ENCODE assay signal across 9 mouse cellular contexts in genomic region chr3:124930773-124931607, GRCm38 (mm10).
DNase-seq lines count a peak whose midpoint lies in the region; ATAC-seq and TF ChIP-seq lines count a peak whose summit lies in the region.
"Had no signal": no experiment of that assay in that cellular context is flagged by ENCODE, and none has a peak within 500 bp of the region (broad histone marks: within the 10 kb centered on the region; RNA-seq: fewer than 3 reads in every experiment).

No protein-coding gene starts in this region.

- peak overlapping the region; percentile 24; the same call in 1 of the 2 replicates for H3K4me3 ChIP-seq in left cerebral cortex, adult 2 months
- peak overlapping the region; percentile 23; the same call in 1 of the 2 replicates for H3K4me3 ChIP-seq in forebrain, embryonic 12.5 days (replicated peaks)
- H3K4me3 ChIP-seq in neural tube, embryonic 12.5 days: no peak overlapping the region
- H3K4me3 ChIP-seq in cerebellum, adult 2 months (replicated peaks; ENCODE audit: insufficient read depth, low read depth, low read length): no peak overlapping the region
- H3K4me3 ChIP-seq: heart, embryonic 13.5 days had no signal

- H3K9me3 ChIP-seq in forebrain, embryonic 12.5 days: no peaks in the 10 kb centered on the region
- H3K9me3 ChIP-seq in neural tube, embryonic 12.5 days: no peaks in the 10 kb centered on the region
- H3K9me3 ChIP-seq: heart, embryonic 13.5 days had no signal

- TF ChIP-seq CTCF in left cerebral cortex, adult 2 months (IDR thresholded peaks at IDR 0.05): no peak
- TF ChIP-seq CTCF in cerebellum, adult 2 months (IDR thresholded peaks at IDR 0.05; ENCODE audit: borderline replicate concordance, insufficient read depth, low read depth, low read length): no peak

- peak in 1 of 2 experiments; percentile 7 for DNase-seq in left cerebral cortex, adult 2 months (ENCODE audit: extremely low spot score in 1 of 2, low spot score in 2 of 2)
- DNase-seq in left cerebral cortex, postnatal 10 days (ENCODE audit: extremely low spot score in 1 of 2, low spot score in 2 of 2): no peak
- DNase-seq in layer of hippocampus, adult 8-10 months (ENCODE audit: low spot score in 2 of 2): peak; percentile 10 to 12
- DNase-seq in cerebellum, adult 2 months: no peak
- DNase-seq in cerebellum, postnatal 25 days: no peak
- no peak for DNase-seq in spleen, postnatal 14 days (ENCODE audit: low spot score in 2 of 2)

- 42% methylated on average over 15 of the region's 15 CpGs for WGBS in forebrain, embryonic 12.5 days
- 55% methylated on average over 15 of the region's 15 CpGs for WGBS in neural tube, embryonic 12.5 days
- WGBS in cerebellum, adult 2 months: 36% methylated on average over 15 of the region's 15 CpGs

- H3K4me2 ChIP-seq in forebrain, embryonic 12.5 days: peak overlapping the region; percentile 33; the same call in 1 of the 2 replicates
- H3K4me2 ChIP-seq in neural tube, embryonic 12.5 days (replicated peaks): peak overlapping the region; percentile 40
- H3K4me2 ChIP-seq: heart, embryonic 13.5 days had no signal

- intact Hi-C loops in left cerebral cortex, adult 2 months (cut with DNase I): no loop called here
- intact Hi-C loops in left cerebral cortex, postnatal 10 days (cut with DNase I): no loop called here

- no peaks in the 10 kb centered on the region for H3K27me3 ChIP-seq in forebrain, embryonic 12.5 days
- no peaks in the 10 kb centered on the region for H3K27me3 ChIP-seq in neural tube, embryonic 12.5 days (replicated peaks)
- no peaks in the 10 kb centered on the region for H3K27me3 ChIP-seq in cerebellum, adult 2 months (ENCODE audit: control insufficient read depth, insufficient read depth, low read length)
- H3K27me3 ChIP-seq: heart, embryonic 13.5 days had no signal

- no peak overlapping the region for H3K27ac ChIP-seq in left cerebral cortex, adult 2 months
- peak overlapping the region; percentile 66 for H3K27ac ChIP-seq in forebrain, embryonic 12.5 days
- H3K27ac ChIP-seq in neural tube, embryonic 12.5 days: no peak overlapping the region; the same call in 1 of the 2 replicates
- no peak overlapping the region for H3K27ac ChIP-seq in cerebellum, adult 2 months (ENCODE audit: insufficient read depth, low read length)
- H3K27ac ChIP-seq: heart, embryonic 13.5 days had no signal

- no peak overlapping the region for H3K9ac ChIP-seq in forebrain, embryonic 12.5 days
- H3K9ac ChIP-seq in neural tube, embryonic 12.5 days: no peak overlapping the region
- H3K9ac ChIP-seq: heart, embryonic 13.5 days had no signal

- ATAC-seq in forebrain, embryonic 12.5 days (ENCODE audit: low FRiP score): peak; percentile 74
- peak; percentile 82 for ATAC-seq in neural tube, embryonic 12.5 days (ENCODE audit: low FRiP score, low read depth)

- peaks cover 7% of the 10 kb centered on the region; the same call in 1 of the 2 replicates for H3K4me1 ChIP-seq in forebrain, embryonic 12.5 days
- H3K4me1 ChIP-seq in neural tube, embryonic 12.5 days: no peaks in the 10 kb centered on the region
- no peaks in the 10 kb centered on the region for H3K4me1 ChIP-seq in cerebellum, adult 2 months (ENCODE audit: control insufficient read depth, insufficient read depth, low read length)
- H3K4me1 ChIP-seq: heart, embryonic 13.5 days had no signal

- TF ChIP-seq POLR2A in cerebellum, adult 2 months (IDR thresholded peaks at IDR 0.05; ENCODE audit: borderline replicate concordance, insufficient read depth, low read length): no peak

- no peaks in the 10 kb centered on the region for H3K36me3 ChIP-seq in forebrain, embryonic 12.5 days (replicated peaks)
- H3K36me3 ChIP-seq in neural tube, embryonic 12.5 days: no peaks in the 10 kb centered on the region
- H3K36me3 ChIP-seq: heart, embryonic 13.5 days had no signal

Comparison
In these comparisons a context has a peak if more than half of its experiments do, and no peak if none do; other contexts are left out.
1. DNase-seq: peak in layer of hippocampus, adult 8-10 months (2 of 2); none in left cerebral cortex, postnatal 10 days (0 of 2), cerebellum, adult 2 months (0 of 2), cerebellum, postnatal 25 days (0 of 2) and spleen, postnatal 14 days (0 of 2).
2. H3K4me3 ChIP-seq: peak in left cerebral cortex, adult 2 months (single experiment) and forebrain, embryonic 12.5 days (single experiment); none in neural tube, embryonic 12.5 days (single experiment) and cerebellum, adult 2 months (single experiment).